Mouse (Mus musculus) small intestine, adult 2 months (tissue): ENCODE measurements around the gene Ccdc162.

Experiments used
- CTCF ChIP-seq: fragments of 200-500 bp; IDR thresholded peaks from 2 replicates; pipeline ENCODE4 v1.5.1; 2012; ENCODE audit warnings: low read depth, mild to moderate bottlenecking, control low read depth, inconsistent platforms, low read length, moderate library complexity, mixed read lengths; ENCODE audit not compliant: insufficient replicate concordance, insufficient read length; ENCODE audit errors: extremely low read depth
- POLR2A ChIP-seq: fragments of 200-500 bp; IDR thresholded peaks from 2 replicates; pipeline ENCODE4 v1.6.1; 2012; ENCODE audit warnings: low read depth, mild to moderate bottlenecking, control low read depth, inconsistent platforms, low read length, moderate library complexity

DNA sequence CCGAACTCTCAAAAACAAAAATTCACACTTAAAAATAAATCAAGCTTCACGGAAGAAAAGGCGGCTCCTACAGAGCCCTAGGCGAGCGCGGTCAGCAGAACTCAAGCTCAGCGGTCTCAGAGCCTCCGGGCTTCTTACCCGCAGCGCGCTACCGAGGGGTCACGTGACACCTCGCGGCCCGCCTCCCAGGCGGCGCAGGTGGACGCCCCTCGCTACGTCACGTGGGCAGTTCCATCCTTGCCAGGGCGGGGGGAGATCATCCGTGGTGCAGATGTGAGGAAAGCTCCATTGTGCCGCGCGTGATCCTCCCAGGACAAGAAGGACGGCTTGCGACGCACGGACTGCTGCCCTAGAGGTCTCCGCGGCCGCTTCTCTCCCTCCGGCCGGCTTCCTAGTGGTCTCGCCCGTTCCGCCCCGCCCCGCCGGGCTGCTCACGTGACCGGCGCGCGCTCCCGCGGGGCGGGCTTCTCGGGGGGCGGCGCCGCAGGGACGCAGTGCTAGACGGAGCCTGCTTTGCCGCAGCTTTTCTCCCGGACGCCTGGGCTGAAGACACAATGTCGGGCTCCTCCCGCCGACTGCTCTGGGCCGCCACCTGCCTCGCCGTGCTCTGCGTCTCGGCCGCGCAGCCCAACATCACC is 197.3 kb downstream of the Ccdc162 start, which contains the start of gene Cd164:
- TF ChIP-seq CTCF, result no peak
- peak; percentile 99 for TF ChIP-seq POLR2A
